In genomic region chr12:55442861-55443850, GRCm38 (mm10) we compare ENCODE assay signal across 8 mouse cellular contexts. TPM values are rescaled to one million over a fixed set of nuclear protein-coding genes. Genes with fewer than 3 reads are reported as not detected.
A peak's percentile ranks its signal among the peaks of the same experiment; 100 is the strongest.
DNase-seq lines count a peak whose midpoint lies in the region; ATAC-seq and TF ChIP-seq lines count a peak whose summit lies in the region.

No protein-coding gene starts in this region.

- H3K27me3 ChIP-seq in intestine, embryonic 14.5 days (replicated peaks; ENCODE audit: control insufficient read depth, insufficient read depth, low read length), result no peaks in the 10 kb centered on the region
- no peaks in the 10 kb centered on the region for H3K27me3 ChIP-seq in forebrain, embryonic 16.5 days (replicated peaks; ENCODE audit: control insufficient read depth, insufficient read depth, low read length)

- ATAC-seq in intestine, embryonic 14.5 days (replicated peaks; ENCODE audit: low FRiP score, low TSS enrichment, low read depth), result no peak
- ATAC-seq in forebrain, embryonic 16.5 days, result no peak

- no peak overlapping the region for H3K9ac ChIP-seq in intestine, embryonic 14.5 days (ENCODE audit: low read length)
- H3K9ac ChIP-seq in forebrain, embryonic 16.5 days (replicated peaks; ENCODE audit: low read depth, low read length), result no peak overlapping the region

- peaks cover 33% of the 10 kb centered on the region for H3K4me1 ChIP-seq in intestine, embryonic 14.5 days (replicated peaks; ENCODE audit: control insufficient read depth, insufficient read depth, low read length)
- H3K4me1 ChIP-seq in forebrain, embryonic 16.5 days (replicated peaks; ENCODE audit: control insufficient read depth, insufficient read depth, low read length), result peaks cover 32% of the 10 kb centered on the region

- H3K9me3 ChIP-seq in intestine, embryonic 14.5 days (ENCODE audit: control insufficient read depth, low read length), result no peaks in the 10 kb centered on the region
- H3K9me3 ChIP-seq in forebrain, embryonic 16.5 days (ENCODE audit: control insufficient read depth, low read length), result no peaks in the 10 kb centered on the region

- H3K27ac ChIP-seq in layer of hippocampus, adult 2 months, result peak overlapping the region; percentile 40
- peak overlapping the region; percentile 33; the same call in 1 of the 2 replicates for H3K27ac ChIP-seq in intestine, embryonic 14.5 days (ENCODE audit: low read depth)
- no peak overlapping the region for H3K27ac ChIP-seq in forebrain, embryonic 16.5 days (ENCODE audit: low read length)

- 58% methylated on average over 9 of the region's 9 CpGs for WGBS in intestine, embryonic 14.5 days
- 58% methylated on average over 9 of the region's 9 CpGs for WGBS in forebrain, embryonic 16.5 days

- H3K4me3 ChIP-seq in layer of hippocampus, adult 2 months, result no peak overlapping the region
- H3K4me3 ChIP-seq in intestine, embryonic 14.5 days (ENCODE audit: low read depth, low read length), result no peak overlapping the region
- H3K4me3 ChIP-seq in forebrain, embryonic 16.5 days (replicated peaks; ENCODE audit: low read length), result no peak overlapping the region

- peak; percentile 45 to 46 for DNase-seq in layer of hippocampus, adult 2 months (ENCODE audit: low spot score in 2 of 2)
- no peak for DNase-seq in layer of hippocampus, adult 9-11 months
- peak; percentile 88 to 95 for DNase-seq in adrenal gland, adult (ENCODE audit: inconsistent age in 2 of 2, low spot score in 1 of 2)
- DNase-seq in gonadal fat pad, adult 2 months (ENCODE audit: low read depth), result peak; percentile 78
- no peak for DNase-seq in intestine, embryonic 14.5 days (ENCODE audit: low spot score)
- peak; percentile 90 to 93 for DNase-seq in lung, adult 18-20 months
- peak; percentile 77 to 79 for DNase-seq in right cerebral cortex, postnatal 10 days (ENCODE audit: low spot score in 2 of 2)

- H3K4me2 ChIP-seq in intestine, embryonic 14.5 days (ENCODE audit: low read length), result no peak overlapping the region
- no peak overlapping the region for H3K4me2 ChIP-seq in forebrain, embryonic 16.5 days (ENCODE audit: low read length)

- TF ChIP-seq CTCF in layer of hippocampus, adult 2 months (conservative IDR thresholded peaks at IDR 0.05), result no peak

- H3K36me3 ChIP-seq in intestine, embryonic 14.5 days (ENCODE audit: control insufficient read depth, insufficient read depth, low read length), result no peaks in the 10 kb centered on the region
- no peaks in the 10 kb centered on the region for H3K36me3 ChIP-seq in forebrain, embryonic 16.5 days (ENCODE audit: control insufficient read depth, insufficient read depth)

RNA-seq across cellular contexts. Expression of gene Nfkbia, which starts 49.3 kb away (rescaled TPM):
- total RNA-seq in layer of hippocampus, adult 2 months (2021), result 10 to 100 TPM; 28.1 to 42.5 TPM
- 127 and 129 TPM in 2 replicates for polyA plus RNA-seq in gonadal fat pad, adult 2 months (2012; rRNA removed)
- 75.3 and 80.3 TPM in 2 replicates for polyA plus RNA-seq in intestine, embryonic 14.5 days (2014; fragmentation: Nextera tagmentation; extraction: Ambion mirVana)
- 53.4 and 58.5 TPM in 2 replicates for polyA plus RNA-seq in forebrain, embryonic 16.5 days (2015; fragmentation: Nextera tagmentation; extraction: Ambion mirVana)

RNA-seq across cellular contexts. Expression of gene Psma6, which starts 59.1 kb away (rescaled TPM):
- total RNA-seq in layer of hippocampus, adult 2 months (2021), result 100 to 1,000 TPM; 128 to 146 TPM
- 70.7 and 88.6 TPM in 2 replicates for polyA plus RNA-seq in gonadal fat pad, adult 2 months (2012; rRNA removed)
- 433 and 438 TPM in 2 replicates for polyA plus RNA-seq in intestine, embryonic 14.5 days (2014; fragmentation: Nextera tagmentation; extraction: Ambion mirVana)
- 434 and 452 TPM in 2 replicates for polyA plus RNA-seq in forebrain, embryonic 16.5 days (2015; fragmentation: Nextera tagmentation; extraction: Ambion mirVana)

Comparison
In these comparisons a context has a peak if more than half of its experiments do, and no peak if none do; other contexts are left out.
1. DNase-seq: peak in layer of hippocampus, adult 2 months (2 of 2), adrenal gland, adult (2 of 2), gonadal fat pad, adult 2 months (single experiment), lung, adult 18-20 months (2 of 2) and right cerebral cortex, postnatal 10 days (2 of 2); none in layer of hippocampus, adult 9-11 months (single experiment) and intestine, embryonic 14.5 days (single experiment).